Mouse (Mus musculus) embryonic stem cell, embryonic (primary cell): ENCODE measurements around the gene Tm4sf20.

Experiments used
- CTCF ChIA-PET, 4 experiments: fragments of 300-600 bp in 2 of 4; fragments of 350-600 bp in 2 of 4; sonication (Branson Sonifier 250); formaldehyde crosslinking; loops; one replicate each; lab custom pipeline; 2022; ENCODE audit warnings: inconsistent platforms in 2 of 4; lab: Charles Lee
- POLR2A ChIA-PET, 4 experiments: fragments of 300-600 bp in 2 of 4; fragments of 350-600 bp in 2 of 4; sonication (Branson Sonifier 250); formaldehyde crosslinking; loops; one replicate each; lab custom pipeline; 2022; ENCODE audit warnings: antibody characterized with exemption in 4 of 4, inconsistent platforms in 1 of 4; lab: Charles Lee

Gene Tm4sf20

GRCm38 (mm10) chr1:82768269-82768668 is at the start of gene Tm4sf20:
Tm4sf20 (minus strand) TSS chr1:82768461.
- CTCF ChIA-PET, result no interaction called here
- POLR2A ChIA-PET, result no interaction called here

- CTCF ChIA-PET, result interaction anchor here in 1 of 4 experiments (0.7 kb wide), 1 partner anchor 10 kb away, joined by 6 read pairs; no protein-coding TSS in a partner anchor
- POLR2A ChIA-PET, result interaction anchor here in 2 of 4 experiments (1.5 to 6.7 kb wide), 4 partner anchors 11 to 24 kb away, joined by 3 to 63 read pairs (median 11); partner anchors contain the start of gene Agfg1 (in 1 of the 2)
Observed at GRCm38 (mm10) chr1:82815941-82816716, 47.9 kb upstream of the Tm4sf20 start.

- POLR2A ChIA-PET, result interaction anchor here in 2 of 4 experiments (0.5 to 2.3 kb wide), 3 partner anchors 8 to 51 kb away, joined by 3 to 4 read pairs (median 3); partner anchors contain the start of gene Agfg1 (in 1 of the 2)
- CTCF ChIA-PET, result no interaction called here
Observed at GRCm38 (mm10) chr1:82811766-82812165, 43.5 kb upstream of the Tm4sf20 start.

GRCm38 (mm10) chr1:82808564-82808963 is 40.3 kb upstream of the Tm4sf20 start:
- POLR2A ChIA-PET, result interaction anchor here in 1 of 4 experiments (1.3 to 1.5 kb wide), 2 partner anchors 9 to 30 kb away, joined by 3 to 4 read pairs; no protein-coding TSS in a partner anchor
- CTCF ChIA-PET, result no interaction called here

- ChIA-PET POLR2A (interaction anchor here in 3 of 4 experiments (0.5 to 1.7 kb wide), 5 partner anchors 10 to 14 kb away, joined by 3 to 7 read pairs (median 4); no protein-coding TSS in a partner anchor), CTCF (interaction anchor here in 2 of 4 experiments (1.0 to 1.1 kb wide), 2 partner anchors 32 to 113 kb away, joined by 3 to 4 read pairs; no protein-coding TSS in a partner anchor)
Observed at GRCm38 (mm10) chr1:82807206-82807605, 38.9 kb upstream of the Tm4sf20 start.

GRCm38 (mm10) chr1:82806391-82806790 is 38.1 kb upstream of the Tm4sf20 start:
- CTCF ChIA-PET, result interaction anchor here (0.5 to 1.1 kb wide), 5 partner anchors 10 to 1477 kb away, joined by 3 to 6 read pairs (median 4); no protein-coding TSS in a partner anchor
- POLR2A ChIA-PET, result interaction anchor here in 3 of 4 experiments (0.7 to 1.7 kb wide), 5 partner anchors 11 to 33 kb away, joined by 3 to 7 read pairs (median 4); partner anchors contain the start of gene Agfg1 (in 1 of the 3)

GRCm38 (mm10) chr1:82804059-82804458 is 35.8 kb upstream of the Tm4sf20 start:
- ChIA-PET POLR2A (interaction anchor here in 1 of 4 experiments (0.8 to 1.0 kb wide), 2 partner anchors 35 to 184 kb away, joined by 3 to 5 read pairs; no protein-coding TSS in a partner anchor), CTCF (interaction anchor here (0.7 to 1.3 kb wide), 16 partner anchors 9 to 272 kb away, joined by 3 to 14 read pairs (median 4); partner anchors contain the start of gene Agfg1 (in 2 of the 4))

GRCm38 (mm10) chr1:82803608-82804007 is 35.3 kb upstream of the Tm4sf20 start:
- ChIA-PET POLR2A (interaction anchor here in 1 of 4 experiments (0.8 to 1.0 kb wide), 2 partner anchors 35 to 184 kb away, joined by 3 to 5 read pairs; no protein-coding TSS in a partner anchor), CTCF (interaction anchor here (0.7 to 1.3 kb wide), 16 partner anchors 9 to 272 kb away, joined by 3 to 14 read pairs (median 4); partner anchors contain the start of gene Agfg1 (in 2 of the 4))

GRCm38 (mm10) chr1:82801105-82801783 is 33.0 kb upstream of the Tm4sf20 start:
- ChIA-PET CTCF (interaction anchor here in 3 of 4 experiments (0.8 to 1.5 kb wide), 3 partner anchors 14 to 186 kb away, joined by 3 to 5 read pairs (median 3); no protein-coding TSS in a partner anchor), POLR2A (interaction anchor here in 1 of 4 experiments (1.2 to 1.6 kb wide), 2 partner anchors 21 to 41 kb away, joined by 4 read pairs; no protein-coding TSS in a partner anchor)

- ChIA-PET CTCF (no interaction called here), POLR2A (interaction anchor here in 2 of 4 experiments (0.5 to 2.6 kb wide), 3 partner anchors 20 to 159 kb away, joined by 4 to 6 read pairs (median 4); no protein-coding TSS in a partner anchor)
Observed at GRCm38 (mm10) chr1:82798922-82799321, 30.7 kb upstream of the Tm4sf20 start.

- POLR2A ChIA-PET, result interaction anchor here in 2 of 4 experiments (0.5 to 2.6 kb wide), 4 partner anchors 20 to 160 kb away, joined by 3 to 6 read pairs (median 4); no protein-coding TSS in a partner anchor
- CTCF ChIA-PET, result interaction anchor here in 1 of 4 experiments (0.6 kb wide), 1 partner anchor 188 kb away, joined by 3 read pairs; no protein-coding TSS in a partner anchor
Observed at GRCm38 (mm10) chr1:82798304-82798703, 30.0 kb upstream of the Tm4sf20 start.

GRCm38 (mm10) chr1:82797088-82797487 is 28.8 kb upstream of the Tm4sf20 start:
- ChIA-PET CTCF (interaction anchor here in 2 of 4 experiments (0.5 to 1.4 kb wide), 2 partner anchors 10 to 22 kb away, joined by 3 read pairs; no protein-coding TSS in a partner anchor), POLR2A (interaction anchor here in 1 of 4 experiments (0.7 to 2.6 kb wide), 3 partner anchors 22 to 70 kb away, joined by 3 to 6 read pairs (median 3); no protein-coding TSS in a partner anchor)

GRCm38 (mm10) chr1:82795702-82796443 is 27.6 kb upstream of the Tm4sf20 start:
- ChIA-PET POLR2A (interaction anchor here in 1 of 4 experiments (1.5 kb wide), 1 partner anchor 26 kb away, joined by 3 read pairs; no protein-coding TSS in a partner anchor), CTCF (interaction anchor here in 3 of 4 experiments (0.5 to 1.6 kb wide), 5 partner anchors 8 to 192 kb away, joined by 3 to 5 read pairs (median 4); no protein-coding TSS in a partner anchor)

- ChIA-PET CTCF (interaction anchor here in 3 of 4 experiments (0.5 to 2.1 kb wide), 5 partner anchors 9 to 193 kb away, joined by 3 to 10 read pairs (median 4); no protein-coding TSS in a partner anchor), POLR2A (interaction anchor here in 1 of 4 experiments (1.5 kb wide), 1 partner anchor 26 kb away, joined by 3 read pairs; no protein-coding TSS in a partner anchor)
Observed at GRCm38 (mm10) chr1:82795211-82795610, 26.9 kb upstream of the Tm4sf20 start.

GRCm38 (mm10) chr1:82793986-82794385 is 25.7 kb upstream of the Tm4sf20 start:
- CTCF ChIA-PET, result interaction anchor here in 3 of 4 experiments (0.5 to 2.1 kb wide), 6 partner anchors 20 to 240 kb away, joined by 3 to 10 read pairs (median 3); no protein-coding TSS in a partner anchor
- POLR2A ChIA-PET, result interaction anchor here in 1 of 4 experiments (1.1 to 1.3 kb wide), 3 partner anchors 13 to 45 kb away, joined by 3 to 5 read pairs (median 4); no protein-coding TSS in a partner anchor

GRCm38 (mm10) chr1:82793110-82793509 is 24.8 kb upstream of the Tm4sf20 start:
- POLR2A ChIA-PET, result interaction anchor here in 1 of 4 experiments (0.6 to 1.1 kb wide), 2 partner anchors 14 to 45 kb away, joined by 3 to 5 read pairs; no protein-coding TSS in a partner anchor
- CTCF ChIA-PET, result interaction anchor here in 3 of 4 experiments (0.5 to 2.1 kb wide), 6 partner anchors 21 to 239 kb away, joined by 3 to 10 read pairs (median 3); no protein-coding TSS in a partner anchor
